Mouse (Mus musculus) natural killer cell, adult 2 months (primary cell): Measurements from ENCODE around the gene Vsx1.

Source experiments
- DNase-seq, 2 experiments: peaks; one replicate each; pipeline ENCODE4 v3.0.0; 2022; ENCODE audit warnings: low spot score in 2 of 2

Vsx1 gene

DNA sequence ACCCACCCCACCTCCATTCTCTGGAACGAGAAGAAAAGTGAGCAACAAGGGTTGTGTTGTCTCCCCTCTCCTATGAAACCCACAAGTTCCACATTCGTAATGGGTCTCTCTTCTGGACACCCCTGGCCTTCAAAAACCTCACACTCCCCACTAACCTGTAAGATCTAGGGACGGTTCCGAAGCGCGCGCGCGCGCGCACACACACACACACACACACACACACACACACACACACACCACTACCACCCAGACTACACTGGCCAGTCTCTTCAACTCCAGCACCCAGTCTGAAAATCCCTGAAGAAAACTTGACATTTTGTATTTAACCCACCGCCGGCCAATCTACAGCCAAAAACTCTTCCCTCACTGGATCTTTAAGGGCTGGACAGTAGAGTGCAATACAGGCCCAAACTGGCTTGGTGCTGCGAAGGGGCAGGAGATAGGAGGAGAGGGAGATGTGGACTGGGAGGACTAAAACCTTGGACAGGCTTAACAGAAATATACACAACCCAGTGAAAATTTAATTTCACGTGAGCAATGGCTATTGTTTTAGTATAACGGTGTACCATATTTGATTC is at the start of gene Vsx1:
Vsx1 (minus strand) TSS at position 138 of the 578 bp plus-strand sequence.
- no peak for DNase-seq

DNA sequence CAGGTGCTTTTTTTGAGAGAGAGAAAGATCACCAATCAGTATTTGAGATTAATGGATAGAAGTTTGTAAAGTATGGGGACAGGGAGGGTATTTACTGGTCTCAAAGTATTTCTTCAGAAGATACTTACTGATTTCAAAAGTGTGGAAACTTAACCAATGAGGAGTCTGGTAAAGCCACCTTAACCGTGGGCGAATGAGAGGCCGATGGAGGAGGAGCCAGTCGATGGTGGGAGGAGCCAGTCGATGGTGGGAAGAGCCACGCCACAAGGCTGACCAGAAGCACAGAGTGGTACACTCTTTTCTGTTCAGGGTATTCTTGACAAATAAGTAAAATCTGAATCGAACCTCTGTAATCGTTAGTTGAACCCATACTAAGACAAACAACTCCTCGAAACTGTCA is 48.7 kb upstream of the Vsx1 start:
- DNase-seq: no peak

DNA sequence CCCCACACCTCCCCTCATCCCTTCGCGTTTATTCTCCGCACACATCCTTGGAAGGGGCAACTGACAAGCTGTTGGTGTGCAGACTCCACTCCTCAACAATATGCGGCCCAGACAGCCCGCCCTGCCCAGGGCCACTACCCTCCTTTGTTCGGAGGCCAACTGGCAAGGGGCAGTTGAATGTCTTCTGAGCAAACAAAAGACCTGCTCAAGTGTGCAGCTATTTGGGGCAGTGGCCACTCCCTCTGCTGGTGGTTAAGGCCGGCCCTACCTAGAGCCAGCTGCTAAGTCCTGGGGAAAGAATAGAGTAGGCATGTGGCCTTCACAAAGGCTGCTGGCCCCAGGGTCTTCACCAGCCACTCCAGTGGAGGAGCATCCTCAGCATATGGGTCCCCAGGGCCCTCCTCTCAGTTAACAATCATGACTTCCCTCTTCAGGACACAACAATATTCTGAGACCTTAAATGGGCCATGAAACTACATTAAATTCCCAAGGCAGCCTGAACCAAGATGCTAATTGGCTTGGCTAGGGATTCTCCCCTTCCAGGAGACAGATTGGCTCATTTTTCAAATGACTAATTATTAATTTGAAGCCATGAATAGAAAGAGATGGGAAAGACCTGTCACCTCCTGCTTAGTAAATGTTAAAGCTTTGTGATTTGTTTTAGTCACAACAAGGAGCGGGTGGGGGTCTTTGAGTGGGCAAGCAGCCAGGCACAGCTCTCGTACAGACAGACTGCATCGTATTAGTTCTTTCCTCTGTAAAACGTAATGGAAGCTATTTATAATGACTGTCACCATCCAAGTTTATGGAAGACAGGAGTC is 46.8 kb upstream of the Vsx1 start:
- no peak for DNase-seq

DNA sequence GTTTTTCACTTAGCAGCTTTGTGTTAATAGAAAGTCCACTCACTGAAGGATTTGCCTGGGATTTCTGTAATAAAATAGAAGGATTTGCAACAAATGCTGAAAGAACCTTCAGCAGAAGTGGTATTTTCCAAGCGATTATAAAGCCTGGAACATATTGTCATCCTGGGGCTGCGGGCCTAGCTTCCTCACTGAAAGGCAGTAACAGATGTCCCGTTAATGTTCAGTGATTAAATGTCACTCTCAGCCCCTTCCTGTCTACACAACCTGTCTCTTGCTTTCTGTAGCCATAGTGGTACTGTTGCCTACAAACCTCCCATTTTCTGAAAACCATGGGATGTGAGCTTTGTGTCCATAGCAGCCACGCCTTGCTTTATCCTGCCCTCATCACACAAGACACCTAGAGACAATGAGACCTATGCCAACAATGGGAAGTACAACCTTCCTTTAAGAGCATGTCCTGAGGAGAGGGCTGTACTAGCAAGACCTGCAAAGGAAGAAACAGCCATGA is 23.1 kb upstream of the Vsx1 start:
- no peak for DNase-seq

DNA sequence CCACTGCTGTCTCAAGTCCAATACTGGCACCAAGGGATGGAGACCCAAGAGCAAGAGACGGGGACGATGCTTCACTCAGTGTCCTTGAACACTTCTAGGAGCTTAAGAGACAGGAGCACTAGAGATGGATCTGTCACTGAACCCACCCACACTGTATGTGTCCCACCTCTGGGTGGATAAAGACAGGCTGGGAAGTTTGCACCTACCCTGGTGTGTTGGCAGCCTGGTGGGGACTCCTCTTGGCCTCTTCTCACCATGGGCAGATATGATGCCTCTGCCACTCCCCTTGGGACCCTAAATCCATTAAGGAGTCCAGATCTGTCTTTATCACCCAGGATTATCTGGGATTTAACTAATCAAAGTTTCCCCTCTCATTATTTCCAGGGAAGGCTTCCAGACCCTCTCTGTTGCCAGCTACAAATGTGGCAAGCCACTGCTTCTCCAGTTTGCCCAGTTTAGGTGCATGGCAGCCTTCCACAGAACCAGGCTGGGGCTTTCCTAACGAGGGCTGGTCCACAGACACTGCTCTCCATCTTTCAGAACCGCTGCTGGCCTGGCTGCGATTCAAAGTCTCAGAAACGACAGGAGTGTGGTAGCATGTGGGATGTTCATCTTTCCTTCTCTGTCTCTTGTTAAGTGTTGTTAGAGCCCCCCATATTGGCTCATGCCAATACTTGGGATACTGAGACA is 2.5 kb upstream of the Vsx1 start:
- DNase-seq: no peak

DNA sequence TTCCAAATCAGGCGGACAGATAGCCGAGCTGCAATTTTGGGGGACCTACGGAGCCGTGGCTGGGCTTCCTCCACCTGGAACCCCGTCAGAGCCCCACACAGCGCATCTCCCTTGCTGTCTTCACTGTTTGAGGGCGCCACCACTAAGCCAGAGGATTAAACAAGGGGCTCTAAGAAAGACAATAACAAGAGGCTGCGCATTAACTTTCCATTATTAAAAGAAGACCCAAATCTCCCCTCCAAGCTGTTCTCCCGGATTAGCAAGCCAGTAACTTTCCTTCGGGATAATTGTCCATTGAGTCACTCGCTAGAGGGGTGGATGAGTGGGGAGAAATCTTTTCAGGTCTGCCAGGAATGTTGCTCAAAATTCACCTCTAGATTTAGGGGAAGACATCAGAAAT is 1.1 kb upstream of the Vsx1 start:
- no peak for DNase-seq

DNA sequence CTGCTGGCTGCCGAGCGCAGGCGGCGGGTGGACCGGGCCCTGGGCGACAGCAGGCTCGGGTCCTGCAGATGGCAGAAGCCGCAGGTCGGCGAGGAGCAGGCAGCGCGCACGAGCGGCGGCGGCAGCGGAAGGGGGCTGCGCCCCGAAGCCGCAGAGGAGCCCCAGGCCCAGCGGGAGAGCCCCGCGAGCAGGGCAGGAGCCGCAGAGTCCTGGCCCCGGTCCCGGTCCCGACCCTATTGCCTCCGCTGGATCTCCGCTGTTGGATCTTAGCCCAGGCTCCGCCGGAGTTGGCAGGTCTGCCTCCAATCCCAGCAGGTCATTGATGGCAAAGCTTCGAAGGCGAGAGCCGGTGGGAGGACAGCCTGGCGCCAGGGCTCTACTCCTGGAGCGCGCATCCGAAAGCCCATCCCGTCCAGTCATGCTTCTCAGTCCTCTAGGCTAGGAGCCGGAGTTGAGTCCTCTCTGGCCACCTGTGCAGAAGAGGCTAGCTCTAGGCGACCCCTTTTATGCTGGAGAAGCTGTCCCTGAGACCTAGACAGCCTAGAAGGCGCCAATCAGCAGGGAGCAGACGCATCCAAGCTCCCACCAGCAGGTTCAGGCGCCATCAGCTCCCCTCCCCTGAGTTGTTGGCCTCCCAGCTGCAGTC is 496 bp downstream of the Vsx1 start:
- DNase-seq: no peak

DNA sequence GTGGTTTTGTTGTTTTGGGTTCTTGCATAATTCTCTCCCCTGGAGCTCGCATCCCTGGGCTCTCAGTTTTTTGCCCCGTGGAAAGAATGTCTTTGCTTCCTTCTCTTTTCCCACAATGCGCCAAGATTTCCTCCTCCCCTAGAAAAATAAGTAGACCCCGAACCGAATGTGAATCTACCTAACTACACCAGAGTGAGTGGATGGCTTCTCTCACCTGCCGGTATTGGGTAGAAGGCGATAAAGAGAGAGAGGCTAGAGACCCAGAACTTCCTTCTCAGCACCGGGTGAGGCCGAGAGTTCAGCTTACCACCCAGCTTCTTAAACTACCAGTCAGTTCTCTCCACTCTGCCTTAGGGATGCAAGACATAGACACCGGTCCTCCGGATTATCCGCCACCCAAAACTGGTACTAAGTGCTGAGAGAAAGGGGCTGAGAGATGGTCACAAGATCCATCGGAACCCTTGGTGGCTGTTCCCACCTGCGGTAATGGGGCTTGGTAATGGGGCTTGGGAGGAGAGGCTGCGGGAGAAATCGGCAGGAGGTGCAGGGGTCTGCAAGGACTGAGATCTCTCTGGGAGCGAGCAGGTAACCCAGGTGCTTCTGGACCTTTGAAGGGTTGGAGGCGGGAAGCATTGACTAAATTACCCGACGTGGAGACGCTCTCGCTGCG is 1.2 kb downstream of the Vsx1 start:
- DNase-seq: no peak

DNA sequence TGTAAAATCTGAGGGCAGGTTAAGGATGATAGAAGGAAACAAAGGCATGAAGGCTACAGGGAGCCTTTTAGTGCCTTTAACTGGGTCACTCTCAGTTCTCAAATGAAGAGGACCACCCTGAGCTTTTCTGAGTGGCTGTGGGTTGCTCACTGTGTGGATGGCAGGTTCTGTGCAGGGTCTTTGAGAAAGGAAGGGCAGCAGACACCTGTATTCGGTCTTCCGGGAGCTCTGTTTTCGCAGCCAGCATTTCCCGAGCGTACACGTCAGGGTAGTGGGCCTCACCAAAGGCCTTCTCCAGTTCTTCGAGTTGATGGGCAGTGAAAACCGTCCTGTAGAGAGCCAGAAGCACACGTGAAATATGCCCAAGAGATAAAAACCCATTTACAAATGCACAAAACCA is 3.8 kb downstream of the Vsx1 start:
- DNase-seq: no peak

DNA sequence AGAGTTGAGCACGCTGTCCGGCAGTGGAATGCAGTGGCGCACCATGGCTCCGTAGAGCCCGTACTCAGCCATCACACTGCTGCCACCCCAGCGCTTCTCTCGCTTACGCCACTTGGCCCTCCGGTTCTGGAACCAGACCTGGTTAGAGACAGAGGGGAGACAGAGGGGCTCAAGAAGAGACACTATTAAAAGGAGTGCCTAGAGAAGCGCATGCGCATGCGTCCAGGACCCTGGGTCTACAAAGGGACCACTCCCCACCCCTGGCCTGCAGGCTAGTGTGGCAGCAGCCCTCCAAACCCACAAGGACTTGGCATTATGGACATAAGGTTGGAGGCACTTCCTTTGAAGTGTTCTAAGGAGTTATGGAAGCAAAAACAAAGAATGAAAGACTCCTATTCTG is 4.7 kb downstream of the Vsx1 start:
- DNase-seq: no peak

DNA sequence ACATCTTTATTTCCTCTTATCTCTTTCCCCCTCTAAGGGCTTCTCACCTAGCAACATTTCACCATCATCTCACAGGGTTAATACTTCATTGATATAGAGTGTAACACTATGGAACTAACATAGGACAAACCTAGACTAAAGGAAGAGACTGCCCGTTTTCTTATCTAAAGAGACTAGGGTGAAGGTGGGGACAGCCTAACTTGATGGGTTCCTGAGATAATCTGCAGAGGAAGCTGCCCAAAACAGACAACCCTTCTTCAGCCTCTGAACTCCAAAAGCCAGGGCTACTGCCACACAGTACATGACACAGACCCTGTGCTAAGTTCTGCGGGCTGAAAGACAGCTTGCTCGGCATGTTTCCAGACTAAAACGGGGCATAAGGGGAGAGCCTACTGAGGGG is 7.6 kb downstream of the Vsx1 start:
- no peak for DNase-seq

DNA sequence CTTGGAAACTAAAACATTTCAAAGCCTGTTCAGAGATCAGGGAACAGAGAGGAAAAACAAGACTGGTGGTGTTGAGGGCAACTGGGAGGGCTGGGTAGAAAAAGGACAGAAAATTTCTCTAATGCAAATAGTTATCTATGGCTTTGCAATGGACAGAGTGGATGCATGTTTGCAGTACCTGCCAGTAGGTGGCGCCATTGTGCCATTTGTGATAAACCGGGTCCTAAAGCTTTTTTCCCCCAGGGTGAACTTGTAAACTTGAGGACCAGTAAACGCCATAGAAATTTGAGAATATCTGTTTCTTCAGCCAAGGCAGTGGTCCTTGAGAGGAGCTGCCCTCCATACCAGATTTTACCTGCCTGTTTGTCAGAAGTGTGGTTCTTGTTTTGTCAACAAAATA is 10.8 kb downstream of the Vsx1 start:
- peak; percentile 63 to 78 for DNase-seq

DNA sequence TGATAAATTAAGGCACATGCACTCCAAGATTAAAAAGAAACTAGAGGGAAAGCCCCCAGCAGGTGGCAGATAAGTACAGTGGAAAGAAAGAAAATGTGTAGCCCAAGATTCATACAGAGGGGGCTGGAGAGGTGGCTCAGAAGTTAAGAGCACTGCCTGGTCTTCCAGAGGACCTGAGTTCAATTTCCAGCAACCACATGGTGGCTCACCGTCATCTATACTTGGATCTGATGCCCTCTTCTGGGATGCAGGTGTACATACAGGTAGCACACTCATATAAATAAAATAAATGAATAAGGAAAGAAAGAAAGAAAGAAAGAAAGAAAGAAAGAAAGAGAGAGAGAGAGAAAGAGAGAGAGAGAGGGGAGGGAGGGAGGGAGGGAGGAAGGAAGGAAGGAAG is 13.6 kb downstream of the Vsx1 start:
- no peak for DNase-seq

DNA sequence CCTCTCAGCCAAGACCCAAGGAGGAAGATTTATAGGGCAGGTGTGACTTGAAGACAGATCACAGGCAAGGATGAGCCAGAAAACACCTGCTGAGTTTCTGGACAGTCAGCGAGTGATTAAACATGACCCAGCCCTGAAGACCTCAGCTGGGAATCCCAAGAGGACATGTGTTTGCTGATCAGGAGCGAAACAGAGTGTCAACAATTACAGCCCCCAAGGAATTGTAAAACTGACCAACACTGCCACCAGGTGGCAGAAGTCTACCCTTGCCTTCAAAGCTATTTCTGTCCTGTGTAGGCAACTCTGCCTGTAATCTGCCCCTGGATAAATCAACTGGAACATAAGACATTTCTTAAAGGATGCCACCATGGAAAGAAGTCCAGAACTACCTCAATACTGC is 14.3 kb downstream of the Vsx1 start:
- peak; percentile 45 to 79 for DNase-seq

DNA sequence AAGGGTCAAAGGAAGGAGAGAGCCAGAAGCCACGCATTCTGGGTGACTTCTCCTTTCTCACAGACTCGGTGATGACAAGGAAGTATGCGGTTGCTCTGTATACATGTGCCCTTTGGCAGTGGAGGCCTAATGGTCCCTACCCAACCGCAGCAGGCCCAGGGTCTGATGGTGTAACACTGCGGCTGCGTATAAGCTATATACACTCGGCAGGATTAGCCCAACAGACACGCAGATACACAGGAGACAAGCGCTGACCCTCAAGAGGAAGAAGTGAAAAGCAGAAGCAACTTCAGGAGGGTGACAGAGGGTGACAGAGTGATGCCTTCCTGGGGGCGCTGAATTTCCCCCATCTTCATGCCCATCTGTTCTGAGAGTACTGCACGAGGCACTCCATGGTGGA is 15.2 kb downstream of the Vsx1 start:
- peak; percentile 25 to 84 for DNase-seq

DNA sequence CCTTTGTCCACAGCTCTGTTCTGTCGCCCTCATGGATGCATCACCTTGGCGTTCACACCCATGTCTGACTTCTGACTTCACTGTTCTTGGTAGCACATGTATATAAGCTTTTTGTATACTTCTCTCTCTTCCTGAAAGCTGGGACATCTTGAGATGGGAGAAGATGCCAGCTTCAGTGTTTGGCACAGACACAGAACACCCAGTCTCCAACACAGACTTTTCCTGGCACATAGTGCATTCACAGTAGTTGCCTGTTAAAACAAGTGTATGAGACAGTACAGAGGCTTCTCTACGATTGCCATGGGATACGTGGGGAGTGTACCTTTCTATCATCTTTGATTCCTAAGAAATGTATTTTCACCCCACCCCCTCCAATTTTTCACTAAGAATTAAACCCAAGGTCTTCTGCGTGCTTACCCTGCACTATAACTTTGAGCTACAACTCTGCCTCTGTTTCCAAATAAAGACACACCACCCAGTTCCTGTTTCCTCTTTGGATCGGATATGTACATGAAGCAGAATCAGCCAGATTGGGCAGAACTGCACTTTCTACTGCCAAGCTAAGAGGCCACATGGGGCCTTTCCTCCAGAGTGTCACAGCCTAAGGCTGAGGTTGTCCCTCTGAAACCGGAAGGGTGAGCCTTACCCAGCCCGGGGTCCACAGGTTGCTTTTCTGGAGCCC is 17.4 kb downstream of the Vsx1 start:
- no peak for DNase-seq

DNA sequence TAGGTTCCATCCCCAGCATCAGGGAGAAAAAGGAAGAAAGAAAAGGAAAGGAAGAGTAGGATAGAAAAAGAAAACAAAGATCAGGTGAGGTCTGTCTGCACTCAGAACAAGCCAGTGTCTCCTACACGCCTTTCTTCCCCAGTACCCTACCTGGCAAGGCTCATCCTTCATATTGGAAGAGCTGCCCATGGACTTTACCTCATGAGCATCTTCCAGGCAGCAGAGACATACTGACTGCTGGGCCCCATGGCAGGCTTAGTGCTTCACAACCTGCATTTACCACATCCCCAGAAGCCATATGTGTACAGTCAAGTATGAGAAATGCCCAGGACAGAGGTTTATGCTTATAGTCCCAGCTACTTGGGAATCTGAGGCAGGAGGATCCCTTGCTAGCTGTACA is 18.2 kb downstream of the Vsx1 start:
- DNase-seq: no peak

DNA sequence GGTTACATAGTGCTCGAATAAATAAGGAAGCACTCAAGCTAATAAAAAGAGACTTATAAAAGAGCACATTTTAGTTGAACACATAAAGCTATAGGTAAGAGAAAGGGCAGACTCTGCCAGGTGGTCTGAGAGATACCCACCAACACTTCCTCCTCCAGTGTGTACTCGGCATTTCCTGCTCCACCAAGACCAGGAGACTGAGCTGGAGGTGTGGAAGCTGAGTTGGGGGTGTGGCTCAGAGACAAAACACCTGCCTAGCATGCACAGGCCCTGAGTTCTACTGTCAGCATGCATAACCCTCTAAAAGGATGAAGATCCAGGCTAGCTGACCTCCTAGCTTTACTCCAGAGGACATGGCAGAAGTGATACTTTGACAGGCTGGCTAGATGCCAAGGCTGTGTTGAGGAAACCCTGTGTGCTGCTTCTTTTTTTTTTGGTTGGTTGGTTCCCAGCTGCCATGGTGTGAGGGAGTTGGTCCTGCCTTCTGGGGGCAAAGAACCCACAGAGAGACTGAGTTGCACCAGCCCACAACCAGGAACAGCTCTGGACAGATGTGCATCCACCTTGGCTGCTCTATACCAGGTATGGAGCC is 19.6 kb downstream of the Vsx1 start:
- peak in 1 of 2 experiments; percentile 52 for DNase-seq

DNA sequence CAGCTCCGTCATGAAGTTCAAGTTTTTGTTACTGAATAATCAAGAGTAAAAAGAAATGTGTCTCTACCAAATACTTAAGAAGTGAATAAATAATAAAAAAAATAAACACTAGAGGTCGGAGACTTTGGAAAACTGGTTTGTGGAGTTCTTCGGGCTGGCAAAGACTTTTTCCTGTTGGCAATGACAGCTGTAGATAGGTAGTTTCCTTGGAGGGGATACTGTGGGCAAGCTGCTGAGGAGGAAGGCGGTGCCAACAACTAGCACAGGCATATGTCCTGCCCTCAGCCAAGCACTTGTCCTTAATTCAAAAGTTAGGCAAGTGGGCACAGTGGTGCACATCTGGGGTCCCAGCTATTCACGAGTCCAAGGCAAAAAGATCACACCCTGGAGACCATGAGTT is 20.2 kb downstream of the Vsx1 start:
- no peak for DNase-seq

DNA sequence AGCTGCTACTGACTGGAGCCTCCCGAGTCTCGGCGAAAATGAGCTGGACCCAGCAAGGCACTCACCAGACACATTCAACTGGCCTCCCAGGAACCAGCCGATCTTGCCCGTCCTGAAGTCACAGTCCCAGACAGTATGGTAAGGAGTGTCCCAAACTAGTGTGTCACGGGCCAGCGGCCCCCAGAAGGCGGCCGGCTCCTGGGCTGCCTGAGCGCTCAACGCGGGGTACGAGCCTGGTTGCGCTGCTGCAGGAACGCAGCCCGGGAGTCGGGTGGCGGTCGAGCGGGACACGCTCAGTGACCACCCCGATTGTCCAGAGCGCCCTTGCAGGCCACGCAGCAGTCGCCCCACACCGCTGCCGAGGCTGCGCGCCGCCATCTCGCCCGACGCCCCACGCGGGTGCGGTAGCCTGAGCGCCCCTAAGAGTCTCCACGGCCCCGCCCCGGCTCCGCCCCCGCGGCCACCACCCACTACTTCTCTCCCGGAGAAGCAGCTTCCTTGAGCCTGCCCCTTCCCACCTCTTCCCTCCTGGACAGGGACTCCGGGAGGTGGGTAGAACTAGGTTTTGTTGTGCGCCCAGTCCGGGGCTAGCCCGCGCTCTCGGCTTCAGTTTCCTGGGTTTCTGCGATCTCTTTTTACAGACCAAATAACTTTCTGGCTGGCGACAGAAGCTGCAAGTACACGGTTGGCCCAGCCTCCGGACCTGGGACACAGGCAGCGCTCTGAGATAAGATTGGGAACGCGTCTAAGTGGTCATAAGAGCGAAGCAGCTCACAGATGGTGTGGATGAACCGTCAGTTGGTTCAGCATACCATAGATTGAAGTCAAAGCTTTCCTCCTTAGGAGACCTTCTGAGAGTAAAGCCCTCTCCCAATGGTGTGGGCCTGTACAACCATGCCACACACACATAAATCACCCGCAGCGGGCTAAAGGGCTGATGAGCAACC is 21.1 kb downstream of the Vsx1 start, which contains the start of gene Acss1:
Acss1 (minus strand) TSS at position 681 of the 947 bp plus-strand sequence.
- DNase-seq: peak; percentile 8 to 53
